Comparison of ENCODE assay signal across 10 mouse cellular contexts in genomic region chr1:38936780-38937179, GRCm38 (mm10). TPM values are rescaled to one million over a fixed set of nuclear protein-coding genes. Genes with fewer than 3 reads are reported as not detected.
DNase-seq lines count a peak whose midpoint lies in the region; ATAC-seq and TF ChIP-seq lines count a peak whose summit lies in the region.
"Had no signal": no experiment of that assay in that cellular context is flagged by ENCODE, and none has a peak within 500 bp of the region (broad histone marks: within the 10 kb centered on the region; RNA-seq: fewer than 3 reads in every experiment).

No protein-coding gene starts in this region.

- no peak for ATAC-seq in heart, postnatal 0 days (ENCODE audit: insufficient read depth, low read depth)
- no peak for ATAC-seq in heart, embryonic 11.5 days (replicated peaks; ENCODE audit: insufficient number of reproducible peaks, low FRiP score, low TSS enrichment)
- 0 out of 2 replicates have a peak, but pooled peaks have one; percentile 72 for ATAC-seq in erythroid progenitor cell, adult 5-6 weeks (replicated peaks; ENCODE audit: low FRiP score, poor library complexity, severe bottlenecking)

- no peak overlapping the region for H3K4me2 ChIP-seq in heart, postnatal 0 days (ENCODE audit: low read depth, low read length)
- H3K4me2 ChIP-seq in heart, embryonic 11.5 days, result no peak overlapping the region
- H3K4me2 ChIP-seq: embryonic facial prominence, embryonic 15.5 days had no signal

- H3K4me1 ChIP-seq in heart, postnatal 0 days (ENCODE audit: control insufficient read depth, insufficient read depth), result no peaks in the 10 kb centered on the region
- no peaks in the 10 kb centered on the region for H3K4me1 ChIP-seq in heart, embryonic 11.5 days (ENCODE audit: control insufficient read depth, insufficient read depth, low read length)
- H3K4me1 ChIP-seq: embryonic facial prominence, embryonic 15.5 days had no signal

- 23% methylated on average over 6 of the region's 6 CpGs for WGBS in heart, postnatal 0 days
- 22% methylated on average over 6 of the region's 6 CpGs for WGBS in heart, embryonic 11.5 days (ENCODE audit: insufficient replicate concordance)

- DNase-seq in heart, postnatal 0 days (ENCODE audit: low spot score), result peak; percentile 6
- peak; percentile 23 for DNase-seq in right cerebral cortex, adult 18-20 months
- DNase-seq in right cerebral cortex, postnatal 25 days, result no peak
- peak; percentile 21 for DNase-seq in c-Kit-negative CD71-positive TER-119-positive erythroid progenitor cells, embryonic 14.5 days (ENCODE audit: low read depth, low spot score)
- DNase-seq in mesoderm, embryonic 11.5 days (ENCODE audit: low read depth, low spot score), result peak; percentile 76
- peak; percentile 53 for DNase-seq in thymus, postnatal 14 days

- no peaks in the 10 kb centered on the region for H3K27me3 ChIP-seq in heart, postnatal 0 days (ENCODE audit: control insufficient read depth, insufficient read depth, low read length)
- no peaks in the 10 kb centered on the region for H3K27me3 ChIP-seq in heart, embryonic 11.5 days (ENCODE audit: control insufficient read depth, insufficient read depth, low read length)
- H3K27me3 ChIP-seq: embryonic facial prominence, embryonic 15.5 days had no signal

- no peak for TF ChIP-seq EP300 in heart, postnatal 0 days (IDR thresholded peaks at IDR 0.05; ENCODE audit: low read depth)

- H3K9me3 ChIP-seq in heart, postnatal 0 days (replicated peaks; ENCODE audit: control insufficient read depth, low read length), result no peaks in the 10 kb centered on the region
- no peaks in the 10 kb centered on the region for H3K9me3 ChIP-seq in heart, embryonic 11.5 days (replicated peaks; ENCODE audit: control insufficient read depth, low read length)
- H3K9me3 ChIP-seq: embryonic facial prominence, embryonic 15.5 days had no signal

- peak; percentile 49 for TF ChIP-seq CTCF in heart, postnatal 0 days (IDR thresholded peaks at IDR 0.05; ENCODE audit: low read depth)

- H3K36me3 ChIP-seq in heart, postnatal 0 days (replicated peaks; ENCODE audit: control insufficient read depth, insufficient read depth, low read length), result no peaks in the 10 kb centered on the region
- no peaks in the 10 kb centered on the region for H3K36me3 ChIP-seq in heart, embryonic 11.5 days (ENCODE audit: control insufficient read depth, insufficient read depth, low read length)
- H3K36me3 ChIP-seq: embryonic facial prominence, embryonic 15.5 days had no signal

- no peak overlapping the region for H3K4me3 ChIP-seq in heart, postnatal 0 days (ENCODE audit: low read depth, low read length)
- H3K4me3 ChIP-seq in heart, embryonic 11.5 days (ENCODE audit: low read depth, low read length), result no peak overlapping the region
- H3K4me3 ChIP-seq: embryonic facial prominence, embryonic 15.5 days had no signal

- H3K9ac ChIP-seq in heart, postnatal 0 days (replicated peaks; ENCODE audit: low read depth, low read length), result no peak overlapping the region
- H3K9ac ChIP-seq in heart, embryonic 11.5 days (ENCODE audit: low read depth, low read length), result no peak overlapping the region
- H3K9ac ChIP-seq: embryonic facial prominence, embryonic 15.5 days had no signal

- H3K27ac ChIP-seq in heart, postnatal 0 days (ENCODE audit: low read depth), result no peak overlapping the region
- H3K27ac ChIP-seq in heart, embryonic 11.5 days (ENCODE audit: low read depth, low read length), result no peak overlapping the region
- H3K27ac ChIP-seq: embryonic facial prominence, embryonic 15.5 days had no signal

RNA-seq across cellular contexts. Expression of gene Nms, which starts 2.2 kb away (rescaled TPM):
- not detected in 2 replicates for total RNA-seq in heart, postnatal 0 days (2014; rRNA removed; ENCODE audit: low replicate concordance)
- polyA plus RNA-seq in heart, postnatal 0 days (2015; fragmentation: Nextera tagmentation; extraction: Ambion mirVana), result not detected in 2 replicates
- polyA plus RNA-seq in heart, embryonic 11.5 days (2014; fragmentation: Nextera tagmentation; extraction: Ambion mirVana), result not detected in 2 replicates
- total RNA-seq in erythroid progenitor cell, adult 5-6 weeks (2015; ENCODE audit: low replicate concordance), result not detected in 2 replicates
- total RNA-seq in erythroid progenitor cell, adult 5-6 weeks (2017; ENCODE audit: low replicate concordance), result not detected in 2 replicates
- polyA plus RNA-seq: embryonic facial prominence, embryonic 15.5 days; liver, embryonic 16.5 days had no signal

RNA-seq across cellular contexts. Expression of gene Chst10, which starts 38.8 kb away (rescaled TPM):
- 0.04 TPM in 1 of 2 replicates, not detected in the other for total RNA-seq in heart, postnatal 0 days (2014; rRNA removed; ENCODE audit: low replicate concordance)
- 0.54 and 0.55 TPM in 2 replicates for polyA plus RNA-seq in heart, postnatal 0 days (2015; fragmentation: Nextera tagmentation; extraction: Ambion mirVana)
- 5.9 and 7.1 TPM in 2 replicates for polyA plus RNA-seq in heart, embryonic 11.5 days (2014; fragmentation: Nextera tagmentation; extraction: Ambion mirVana)
- total RNA-seq in erythroid progenitor cell, adult 5-6 weeks (2015; ENCODE audit: low replicate concordance), result 24.1 and 38.1 TPM in 2 replicates
- total RNA-seq in erythroid progenitor cell, adult 5-6 weeks (2017; ENCODE audit: low replicate concordance), result 27.5 and 37.8 TPM in 2 replicates

RNA-seq across cellular contexts. Expression of gene Pdcl3, which starts 48.6 kb away (rescaled TPM):
- total RNA-seq in heart, postnatal 0 days (2014; rRNA removed; ENCODE audit: low replicate concordance), result 45.9 and 47.1 TPM in 2 replicates
- polyA plus RNA-seq in heart, postnatal 0 days (2015; fragmentation: Nextera tagmentation; extraction: Ambion mirVana), result 155 and 186 TPM in 2 replicates
- polyA plus RNA-seq in heart, embryonic 11.5 days (2014; fragmentation: Nextera tagmentation; extraction: Ambion mirVana), result 145 and 146 TPM in 2 replicates
- 4.3 and 11.3 TPM in 2 replicates for total RNA-seq in erythroid progenitor cell, adult 5-6 weeks (2015; ENCODE audit: low replicate concordance)
- total RNA-seq in erythroid progenitor cell, adult 5-6 weeks (2017; ENCODE audit: low replicate concordance), result 9.1 and 18.5 TPM in 2 replicates

Comparison
In these comparisons a context has a peak if more than half of its experiments do, and no peak if none do; other contexts are left out.
1. RNA of gene Chst10, which starts 38.8 kb away (total RNA-seq): 24.1 to 38.1 TPM in erythroid progenitor cell, adult 5-6 weeks; 0.04 TPM in heart, postnatal 0 days; every median in the first group is over 10 times any median in the second.